Mouse (Mus musculus): ENCODE data around the gene Rdh7. TPM values are rescaled to one million over a fixed set of nuclear protein-coding genes. Genes with fewer than 3 reads are reported as not detected.

The Rdh7 gene
- total and polyA plus RNA-seq, 3 experiments, result not detected

DNA sequence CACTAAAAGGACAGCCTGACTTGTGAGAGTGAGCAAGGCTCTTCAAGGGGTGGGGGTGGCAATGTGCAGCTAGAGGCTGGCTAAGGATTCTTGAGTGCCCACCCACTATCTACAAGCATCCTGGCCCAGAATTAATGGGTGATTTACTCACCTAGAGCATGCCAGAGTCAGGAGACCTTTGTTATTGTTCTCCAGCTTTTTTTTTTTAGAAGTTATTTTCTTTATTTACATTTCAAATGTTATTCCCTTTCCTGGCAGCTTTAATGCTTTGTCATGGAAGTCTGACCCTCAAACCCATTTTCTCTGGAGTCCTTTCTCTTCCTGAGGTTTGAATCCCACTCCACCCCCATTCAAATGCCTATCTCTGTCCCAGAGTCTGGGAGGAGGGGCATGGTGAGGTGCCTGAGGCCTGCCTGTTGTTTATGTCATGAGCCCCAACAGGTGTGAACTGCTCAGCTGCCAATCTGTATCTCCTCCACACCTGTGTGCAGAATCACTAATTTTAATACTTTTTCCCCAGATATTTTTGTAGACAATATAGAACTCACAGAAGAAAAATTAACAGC is 18.9 kb upstream of the Rdh7 start:
- ATAC-seq (ENCODE audit: extremely low read depth, insufficient number of reproducible peaks, low FRiP score, poor library complexity, severe bottlenecking), result no peak
- Histone ChIP-seq H3K9me3 (replicated peaks) (no peaks in the 10 kb centered on the region), H3K36me3 (replicated peaks) (no peaks in the 10 kb centered on the region), H3K4me3 (ENCODE audit: low read depth, low read length) (no peak overlapping the region), H3K4me1 (ENCODE audit: insufficient read depth, low read depth, low read length) (no peaks in the 10 kb centered on the region), H3K27me3 (ENCODE audit: insufficient read depth, low read length) (peaks cover 3% of the 10 kb centered on the region; the same call in 1 of the 2 replicates)
- no peak for DNase-seq (ENCODE audit: low spot score)
- TF ChIP-seq GATA2 (IDR thresholded peaks at IDR 0.05; ENCODE audit: borderline replicate concordance, low read depth, low read length), result no peak
- TF ChIP-seq TAL1 (conservative IDR thresholded peaks at IDR 0.05; ENCODE audit: low read depth, low read length), result no peak
- TF ChIP-seq GATA1 (IDR thresholded peaks at IDR 0.05; ENCODE audit: borderline replicate concordance, low read length), result no peak
- TF ChIP-seq CTCF (IDR thresholded peaks at IDR 0.05; ENCODE audit: low read depth, low read length), result no peak
- TF ChIP-seq POLR2AphosphoS5 (IDR thresholded peaks at IDR 0.05; ENCODE audit: insufficient replicate concordance, low read depth, low read length), result no peak

DNA sequence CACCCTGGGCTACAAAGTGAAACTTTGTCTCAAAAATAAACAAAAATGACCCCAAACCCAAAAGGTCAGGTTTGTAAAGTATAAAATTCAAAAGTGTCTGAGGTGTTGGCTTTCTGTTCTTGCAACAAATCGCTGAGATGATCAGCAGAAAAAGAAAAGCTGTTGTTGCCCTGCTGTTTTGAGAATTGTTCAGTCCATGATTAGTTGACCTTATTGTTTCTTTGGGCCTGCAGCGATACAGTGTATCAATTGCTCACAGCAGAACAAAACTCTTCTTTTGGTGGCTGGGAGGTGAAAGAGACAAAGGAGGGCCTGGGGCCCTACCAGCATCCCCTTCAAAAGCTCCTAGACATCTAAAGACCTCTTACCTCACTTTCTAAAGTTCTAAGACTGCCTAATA is 17.5 kb upstream of the Rdh7 start:
- TF ChIP-seq GATA1 (IDR thresholded peaks at IDR 0.05; ENCODE audit: borderline replicate concordance, low read length) (no peak), GATA2 (IDR thresholded peaks at IDR 0.05; ENCODE audit: borderline replicate concordance, low read depth, low read length) (no peak)
- Histone ChIP-seq H3K9me3 (replicated peaks) (no peaks in the 10 kb centered on the region), H3K4me1 (ENCODE audit: insufficient read depth, low read depth, low read length) (no peaks in the 10 kb centered on the region), H3K4me3 (ENCODE audit: low read depth, low read length) (no peak overlapping the region), H3K27me3 (ENCODE audit: insufficient read depth, low read length) (peaks cover 9% of the 10 kb centered on the region; the same call in 1 of the 2 replicates), H3K36me3 (replicated peaks) (no peaks in the 10 kb centered on the region)
- ATAC-seq (ENCODE audit: extremely low read depth, insufficient number of reproducible peaks, low FRiP score, poor library complexity, severe bottlenecking) (no peak), DNase-seq (ENCODE audit: low spot score) (no peak)

DNA sequence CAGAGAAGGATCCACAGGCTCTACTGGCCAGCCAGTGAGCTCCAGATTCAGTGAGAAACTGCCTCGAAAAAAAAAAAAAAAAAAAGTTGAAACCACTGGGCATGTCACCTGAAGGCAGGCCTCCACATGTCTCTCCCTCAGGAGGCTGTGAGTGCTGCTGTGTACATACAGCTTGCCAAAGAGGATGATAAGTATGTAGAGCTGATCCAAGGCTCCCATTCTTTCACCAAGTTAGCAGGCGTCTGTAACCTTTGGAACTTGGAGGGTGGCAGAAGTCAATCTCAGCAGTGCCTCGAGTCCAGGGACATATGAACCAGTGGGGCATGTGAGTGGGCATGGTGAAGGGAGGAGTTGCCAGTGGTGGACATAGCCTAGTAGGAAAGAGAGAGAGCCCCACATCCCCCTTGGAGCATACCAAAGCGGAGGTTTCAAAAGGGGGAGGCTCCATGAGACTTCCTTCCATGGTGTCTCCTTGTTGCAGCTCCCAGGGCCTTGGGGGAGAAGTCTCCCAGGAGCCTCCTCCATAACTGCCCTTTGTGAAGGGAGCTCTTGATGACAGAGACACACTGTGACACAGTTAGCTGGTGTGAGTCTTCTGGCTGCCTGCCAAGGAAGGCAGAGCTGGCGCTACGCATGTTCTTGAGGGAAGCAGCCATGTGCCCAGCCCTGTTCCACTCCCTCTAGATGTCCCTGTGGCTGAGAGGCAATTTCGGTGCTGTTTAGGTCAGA is 16.3 kb upstream of the Rdh7 start:
- ATAC-seq (ENCODE audit: extremely low read depth, insufficient number of reproducible peaks, low FRiP score, poor library complexity, severe bottlenecking) (no peak), DNase-seq (ENCODE audit: low spot score) (no peak)
- peaks cover 15% of the 10 kb centered on the region for H3K27me3 ChIP-seq (ENCODE audit: insufficient read depth, low read length)
- no peaks in the 10 kb centered on the region for H3K9me3 ChIP-seq (replicated peaks)
- H3K4me1 ChIP-seq (ENCODE audit: insufficient read depth, low read depth, low read length), result no peaks in the 10 kb centered on the region
- no peak overlapping the region for H3K4me3 ChIP-seq (ENCODE audit: low read depth, low read length)
- H3K36me3 ChIP-seq (replicated peaks), result no peaks in the 10 kb centered on the region
- no peak for TF ChIP-seq CTCF (IDR thresholded peaks at IDR 0.05; ENCODE audit: low read depth, low read length)
- TF ChIP-seq POLR2AphosphoS5 (IDR thresholded peaks at IDR 0.05; ENCODE audit: insufficient replicate concordance, low read depth, low read length), result no peak
- TF ChIP-seq GATA2 (IDR thresholded peaks at IDR 0.05; ENCODE audit: borderline replicate concordance, low read depth, low read length), result no peak
- no peak for TF ChIP-seq GATA1 (IDR thresholded peaks at IDR 0.05; ENCODE audit: borderline replicate concordance, low read length)
- no peak for TF ChIP-seq TAL1 (conservative IDR thresholded peaks at IDR 0.05; ENCODE audit: low read depth, low read length)

DNA sequence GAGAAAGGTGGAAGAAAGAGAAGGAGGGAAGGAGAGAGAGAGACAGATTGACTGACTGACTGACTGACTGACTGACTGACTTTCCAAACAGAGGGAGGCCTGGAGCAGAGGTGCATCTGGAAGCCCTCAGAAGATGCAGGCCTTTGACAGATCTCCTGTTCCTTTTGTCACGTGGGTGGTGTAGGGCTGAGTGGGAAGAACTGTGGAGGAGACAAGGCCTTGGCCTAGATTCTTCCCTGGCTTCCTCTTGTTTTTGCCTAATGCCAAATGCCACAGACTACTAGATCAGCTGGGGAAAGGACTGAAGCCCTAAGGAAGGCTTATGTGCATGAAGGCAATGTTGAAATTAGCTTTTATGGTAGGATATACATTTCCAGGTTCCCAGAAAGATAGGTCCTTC is 14.5 kb upstream of the Rdh7 start:
- H3K36me3 ChIP-seq (replicated peaks), result no peaks in the 10 kb centered on the region
- H3K27me3 ChIP-seq (ENCODE audit: insufficient read depth, low read length), result peaks cover 25% of the 10 kb centered on the region
- H3K4me1 ChIP-seq (ENCODE audit: insufficient read depth, low read depth, low read length), result no peaks in the 10 kb centered on the region
- DNase-seq (ENCODE audit: low spot score) (no peak), ATAC-seq (ENCODE audit: extremely low read depth, insufficient number of reproducible peaks, low FRiP score, poor library complexity, severe bottlenecking) (no peak)
- H3K9me3 ChIP-seq (replicated peaks), result no peaks in the 10 kb centered on the region
- no peak for TF ChIP-seq GATA2 (IDR thresholded peaks at IDR 0.05; ENCODE audit: borderline replicate concordance, low read depth, low read length)
- no peak for TF ChIP-seq CTCF (IDR thresholded peaks at IDR 0.05; ENCODE audit: low read depth, low read length)
- no peak for TF ChIP-seq POLR2AphosphoS5 (IDR thresholded peaks at IDR 0.05; ENCODE audit: insufficient replicate concordance, low read depth, low read length)
- no peak for TF ChIP-seq GATA1 (IDR thresholded peaks at IDR 0.05; ENCODE audit: borderline replicate concordance, low read length)
- TF ChIP-seq TAL1 (conservative IDR thresholded peaks at IDR 0.05; ENCODE audit: low read depth, low read length), result no peak
- H3K4me3 ChIP-seq (ENCODE audit: low read depth, low read length), result no peak overlapping the region

DNA sequence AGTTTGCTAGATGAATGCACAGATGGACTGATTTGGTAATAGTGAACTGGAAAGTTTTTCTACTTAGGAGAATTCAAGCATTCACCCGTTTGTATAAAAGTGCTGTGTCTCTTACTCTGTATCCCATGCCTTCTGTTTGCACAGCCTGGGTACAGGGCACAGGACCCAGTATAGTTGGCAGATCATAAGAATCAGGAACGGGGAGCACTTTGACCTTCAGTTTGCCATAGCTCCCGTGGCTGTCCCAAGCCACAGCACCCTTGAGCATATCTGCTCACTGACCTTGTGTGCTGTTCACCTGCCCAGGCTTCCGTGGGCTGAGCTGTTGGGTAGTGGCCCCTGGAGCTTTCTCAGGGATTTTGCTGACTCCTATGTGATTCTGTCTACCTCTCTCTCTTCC is 13.1 kb upstream of the Rdh7 start:
- no peaks in the 10 kb centered on the region for H3K9me3 ChIP-seq (replicated peaks)
- no peak overlapping the region for H3K4me3 ChIP-seq (ENCODE audit: low read depth, low read length)
- no peak for ATAC-seq (ENCODE audit: extremely low read depth, insufficient number of reproducible peaks, low FRiP score, poor library complexity, severe bottlenecking)
- no peaks in the 10 kb centered on the region for H3K36me3 ChIP-seq (replicated peaks)
- H3K27me3 ChIP-seq (ENCODE audit: insufficient read depth, low read length), result peaks cover 30% of the 10 kb centered on the region
- TF ChIP-seq TAL1 (conservative IDR thresholded peaks at IDR 0.05; ENCODE audit: low read depth, low read length) (no peak), GATA2 (IDR thresholded peaks at IDR 0.05; ENCODE audit: borderline replicate concordance, low read depth, low read length) (no peak), GATA1 (IDR thresholded peaks at IDR 0.05; ENCODE audit: borderline replicate concordance, low read length) (no peak), CTCF (IDR thresholded peaks at IDR 0.05; ENCODE audit: low read depth, low read length) (no peak), POLR2AphosphoS5 (IDR thresholded peaks at IDR 0.05; ENCODE audit: insufficient replicate concordance, low read depth, low read length) (no peak)
- DNase-seq (ENCODE audit: low spot score), result no peak
- no peaks in the 10 kb centered on the region for H3K4me1 ChIP-seq (ENCODE audit: insufficient read depth, low read depth, low read length)

DNA sequence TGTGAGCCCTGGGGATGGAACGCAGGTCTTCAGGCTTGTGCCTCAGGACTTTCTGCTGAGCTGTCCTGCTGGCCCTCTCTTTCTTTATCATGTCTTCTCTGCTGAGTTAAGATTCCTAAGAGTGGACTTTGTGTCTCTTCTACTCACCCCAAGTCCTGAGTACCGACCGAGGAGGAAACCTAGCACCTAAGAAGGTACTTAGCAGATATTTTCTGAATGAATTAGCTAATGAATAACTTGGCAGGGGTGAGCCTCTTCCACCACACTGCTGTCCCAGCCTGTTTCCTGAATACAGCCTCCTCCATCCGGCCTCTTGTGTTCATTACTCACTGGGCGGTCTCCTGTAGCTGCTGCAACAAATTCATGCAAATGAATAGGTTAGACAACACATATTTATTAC is 11.2 kb upstream of the Rdh7 start:
- H3K4me1 ChIP-seq (ENCODE audit: insufficient read depth, low read depth, low read length), result no peaks in the 10 kb centered on the region
- no peak overlapping the region for H3K4me3 ChIP-seq (ENCODE audit: low read depth, low read length)
- TF ChIP-seq CTCF (IDR thresholded peaks at IDR 0.05; ENCODE audit: low read depth, low read length) (no peak), GATA2 (IDR thresholded peaks at IDR 0.05; ENCODE audit: borderline replicate concordance, low read depth, low read length) (no peak), GATA1 (IDR thresholded peaks at IDR 0.05; ENCODE audit: borderline replicate concordance, low read length) (no peak), TAL1 (conservative IDR thresholded peaks at IDR 0.05; ENCODE audit: low read depth, low read length) (no peak), POLR2AphosphoS5 (IDR thresholded peaks at IDR 0.05; ENCODE audit: insufficient replicate concordance, low read depth, low read length) (no peak)
- no peaks in the 10 kb centered on the region for H3K9me3 ChIP-seq (replicated peaks)
- no peaks in the 10 kb centered on the region for H3K36me3 ChIP-seq (replicated peaks)
- DNase-seq (ENCODE audit: low spot score) (no peak), ATAC-seq (ENCODE audit: extremely low read depth, insufficient number of reproducible peaks, low FRiP score, poor library complexity, severe bottlenecking) (no peak)
- peaks cover 38% of the 10 kb centered on the region for H3K27me3 ChIP-seq (ENCODE audit: insufficient read depth, low read length)
